Mouse (Mus musculus) MEL (cell line): ENCODE results near the gene Serpinh1. TPM values are rescaled to one million over a fixed set of nuclear protein-coding genes. Genes with fewer than 3 reads are reported as not detected.

Experiments
- DNase-seq: peaks from one replicate; pipeline ENCODE4 v3.0.0; 2011; ENCODE audit warnings: low read depth, low spot score
- H3K27ac ChIP-seq: 2 replicates; pipeline ENCODE4 v1.5.1; 2012; ENCODE audit warnings: low read depth, mild to moderate bottlenecking, control low read depth, low read length, moderate library complexity; ENCODE audit not compliant: control insufficient read depth
- H3K27me3 ChIP-seq, 2 experiments: fragments of 150-350 bp in 1 of 2; sonication (generic) in 1 of 2; 2 replicates each; pipeline ENCODE4 v1.6.1; 2012; ENCODE audit warnings: low read length in 2 of 2, mild to moderate bottlenecking in 2 of 2, improper control_type of control experiment in 1 of 2, moderate library complexity in 1 of 2; ENCODE audit not compliant: insufficient read depth in 2 of 2, control insufficient read depth in 1 of 2
- H3K36me3 ChIP-seq, 2 experiments: 2 replicates each; pipeline ENCODE4 v1.6.1; 2012 to 2014; ENCODE audit warnings: low read length in 2 of 2, improper control_type of control experiment in 1 of 2, inconsistent platforms in 1 of 2, mild to moderate bottlenecking in 1 of 2; ENCODE audit not compliant: insufficient read depth in 2 of 2, control insufficient read depth in 1 of 2
- H3K4me1 ChIP-seq, 2 experiments: fragments of 150-350 bp in 1 of 2; sonication (generic) in 1 of 2; 2 replicates each; pipeline ENCODE4 v1.6.1; 2012; ENCODE audit warnings: low read length in 2 of 2, improper control_type of control experiment in 1 of 2, mild to moderate bottlenecking in 1 of 2; ENCODE audit not compliant: insufficient read depth in 2 of 2, control insufficient read depth in 1 of 2
- H3K4me3 ChIP-seq, 2 experiments: fragments of 150-350 bp in 1 of 2; sonication (generic) in 1 of 2; 2 replicates each; pipeline ENCODE4 v1.5.1; 2012; ENCODE audit warnings: low read depth in 2 of 2, low read length in 2 of 2, mild to moderate bottlenecking in 2 of 2, moderate library complexity in 2 of 2, control low read depth in 1 of 2, improper control_type of control experiment in 1 of 2; ENCODE audit not compliant: control insufficient read depth in 1 of 2, insufficient read depth in 1 of 2
- H3K79me2 ChIP-seq: 2 replicates; pipeline ENCODE4 v1.6.1; 2012; ENCODE audit warnings: mild to moderate bottlenecking, low read length, moderate library complexity; ENCODE audit not compliant: control insufficient read depth, poor library complexity, insufficient read depth
- H3K9ac ChIP-seq: 2 replicates; pipeline ENCODE4 v1.6.1; 2012; ENCODE audit warnings: low read depth, mild to moderate bottlenecking, control low read depth, low read length, moderate library complexity; ENCODE audit not compliant: control insufficient read depth, poor library complexity, severe bottlenecking
- H3K9me3 ChIP-seq: fragments of 150-350 bp; sonication (generic); replicated peaks from 2 replicates; pipeline ENCODE4 v1.6.1; 2012; ENCODE audit warnings: mild to moderate bottlenecking, low read length, improper control_type of control experiment, moderate library complexity; ENCODE audit not compliant: insufficient read depth
- BHLHE40 ChIP-seq: IDR thresholded peaks from 2 replicates; pipeline ENCODE4 v1.6.1; 2012; ENCODE audit warnings: low read depth, mild to moderate bottlenecking, inconsistent platforms, low read length, improper control_type of control experiment, borderline replicate concordance
- CHD1 ChIP-seq: IDR thresholded peaks from 2 replicates; pipeline ENCODE4 v1.6.1; 2012; ENCODE audit warnings: low read depth, mild to moderate bottlenecking, inconsistent platforms, low read length, improper control_type of control experiment
- CTCF ChIP-seq, 3 experiments: IDR thresholded peaks in 2 of 3; conservative IDR thresholded peaks in 1 of 3; 2 replicates each; pipeline ENCODE4 v1.5.1; 2011 to 2012; ENCODE audit warnings: low read length in 3 of 3, low read depth in 2 of 3, mild to moderate bottlenecking in 2 of 3, improper control_type of control experiment in 1 of 3, inconsistent platforms in 1 of 3, mixed read lengths in 1 of 3, moderate library complexity in 1 of 3; ENCODE audit not compliant: control insufficient read depth in 1 of 3, insufficient read depth in 1 of 3, poor library complexity in 1 of 3, severe bottlenecking in 1 of 3
- ELF1 ChIP-seq: IDR thresholded peaks from 2 replicates; pipeline ENCODE4 v1.6.1; 2014; ENCODE audit warnings: low read depth, mild to moderate bottlenecking, inconsistent platforms, low read length, improper control_type of control experiment, moderate library complexity
- EP300 ChIP-seq, 2 experiments: IDR thresholded peaks; 2 replicates each; pipeline ENCODE4 v1.6.1; 2011; ENCODE audit warnings: improper control_type of control experiment in 2 of 2, low read length in 2 of 2, low read depth in 1 of 2, mild to moderate bottlenecking in 1 of 2
- HCFC1 ChIP-seq: IDR thresholded peaks from 2 replicates; pipeline ENCODE4 v1.6.1; 2012; ENCODE audit warnings: low read depth, mild to moderate bottlenecking, inconsistent platforms, low read length, improper control_type of control experiment, moderate library complexity
- JUND ChIP-seq: IDR thresholded peaks from 2 replicates; pipeline ENCODE4 v1.6.1; 2011; ENCODE audit warnings: low read depth, mild to moderate bottlenecking, improper control_type of control experiment, low read length
- MAX ChIP-seq: IDR thresholded peaks from 2 replicates; pipeline ENCODE4 v1.6.1; 2011; ENCODE audit warnings: low read length, improper control_type of control experiment
- MAZ ChIP-seq: IDR thresholded peaks from 2 replicates; pipeline ENCODE4 v1.6.1; 2012; ENCODE audit warnings: low read depth, mild to moderate bottlenecking, inconsistent platforms, low read length, improper control_type of control experiment
- MYB ChIP-seq: IDR thresholded peaks from 2 replicates; pipeline ENCODE4 v1.6.1; 2011; ENCODE audit warnings: mild to moderate bottlenecking, low read depth, low read length, improper control_type of control experiment
- NELFE ChIP-seq: IDR thresholded peaks from 2 replicates; pipeline ENCODE4 v1.6.1; 2011; ENCODE audit warnings: low read depth, low read length, improper control_type of control experiment
- NRF1 ChIP-seq: IDR thresholded peaks from 2 replicates; pipeline ENCODE4 v1.6.1; 2014; ENCODE audit warnings: low read depth, mild to moderate bottlenecking, inconsistent platforms, low read length, improper control_type of control experiment, moderate library complexity; ENCODE audit not compliant: poor library complexity, insufficient read depth, severe bottlenecking
- POLR2AphosphoS2 ChIP-seq: IDR thresholded peaks from 2 replicates; pipeline ENCODE4 v1.6.1; 2011; ENCODE audit warnings: low read length, improper control_type of control experiment
- RCOR1 ChIP-seq: IDR thresholded peaks from 2 replicates; pipeline ENCODE4 v1.6.1; 2012; ENCODE audit warnings: low read depth, mild to moderate bottlenecking, inconsistent platforms, low read length, improper control_type of control experiment
- SIN3A ChIP-seq: IDR thresholded peaks from 2 replicates; pipeline ENCODE4 v1.6.1; 2012; ENCODE audit warnings: low read length, improper control_type of control experiment, inconsistent platforms
- SMC3 ChIP-seq: IDR thresholded peaks from 2 replicates; pipeline ENCODE4 v1.6.1; 2011; ENCODE audit warnings: low read depth, low read length, improper control_type of control experiment
- TBP ChIP-seq: IDR thresholded peaks from 2 replicates; pipeline ENCODE4 v1.8.0; 2011; ENCODE audit warnings: low read depth, low read length, improper control_type of control experiment
- TCF12 ChIP-seq: IDR thresholded peaks from 2 replicates; pipeline ENCODE4 v1.6.1; 2014; ENCODE audit warnings: low read depth, mild to moderate bottlenecking, inconsistent platforms, low read length, improper control_type of control experiment, moderate library complexity
- UBTF ChIP-seq: IDR thresholded peaks from 2 replicates; pipeline ENCODE4 v1.6.1; 2012; ENCODE audit warnings: low read depth, mild to moderate bottlenecking, inconsistent platforms, low read length, improper control_type of control experiment, moderate library complexity, borderline replicate concordance; ENCODE audit not compliant: insufficient read depth
- ZC3H11A ChIP-seq: IDR thresholded peaks from 2 replicates; pipeline ENCODE4 v1.6.1; 2012; ENCODE audit warnings: low read depth, mild to moderate bottlenecking, inconsistent platforms, low read length, improper control_type of control experiment
- ZKSCAN1 ChIP-seq: IDR thresholded peaks from 2 replicates; pipeline ENCODE4 v1.6.1; 2012; ENCODE audit warnings: low read depth, mild to moderate bottlenecking, inconsistent platforms, low read length, improper control_type of control experiment, moderate library complexity
- ZMIZ1 ChIP-seq: IDR thresholded peaks from 2 replicates; pipeline ENCODE4 v1.6.1; 2012; ENCODE audit warnings: low read depth, mild to moderate bottlenecking, inconsistent platforms, low read length, improper control_type of control experiment, moderate library complexity
- ZNF384 ChIP-seq: IDR thresholded peaks from 2 replicates; pipeline ENCODE4 v1.6.1; 2012; ENCODE audit warnings: low read depth, mild to moderate bottlenecking, inconsistent platforms, low read length, improper control_type of control experiment
- polyA plus RNA-seq, 2 experiments: library from polyadenylated mRNA; stranded (reverse) in 1 of 2; unstranded in 1 of 2; fragments of >175 nt in 1 of 2; fragments of >200 nt in 1 of 2; gene quantifications; 2 replicates each; pipeline versions ENCODE4 v1.2.1 to v1.2.4; 2012; ENCODE audit warnings: low replicate concordance in 2 of 2, low read depth in 1 of 2; ENCODE audit not compliant: insufficient read length in 2 of 2, insufficient read depth in 1 of 2, missing spikeins in 1 of 2
- total RNA-seq: library from RNA; depleted of rRNA; stranded (reverse); fragments of 300-350 nt; gene quantifications from 2 replicates; pipeline ENCODE4 v1.2.3, GENCODE M21; 2012

Gene Serpinh1
- total and polyA plus RNA-seq, 3 experiments = not detected

DNA sequence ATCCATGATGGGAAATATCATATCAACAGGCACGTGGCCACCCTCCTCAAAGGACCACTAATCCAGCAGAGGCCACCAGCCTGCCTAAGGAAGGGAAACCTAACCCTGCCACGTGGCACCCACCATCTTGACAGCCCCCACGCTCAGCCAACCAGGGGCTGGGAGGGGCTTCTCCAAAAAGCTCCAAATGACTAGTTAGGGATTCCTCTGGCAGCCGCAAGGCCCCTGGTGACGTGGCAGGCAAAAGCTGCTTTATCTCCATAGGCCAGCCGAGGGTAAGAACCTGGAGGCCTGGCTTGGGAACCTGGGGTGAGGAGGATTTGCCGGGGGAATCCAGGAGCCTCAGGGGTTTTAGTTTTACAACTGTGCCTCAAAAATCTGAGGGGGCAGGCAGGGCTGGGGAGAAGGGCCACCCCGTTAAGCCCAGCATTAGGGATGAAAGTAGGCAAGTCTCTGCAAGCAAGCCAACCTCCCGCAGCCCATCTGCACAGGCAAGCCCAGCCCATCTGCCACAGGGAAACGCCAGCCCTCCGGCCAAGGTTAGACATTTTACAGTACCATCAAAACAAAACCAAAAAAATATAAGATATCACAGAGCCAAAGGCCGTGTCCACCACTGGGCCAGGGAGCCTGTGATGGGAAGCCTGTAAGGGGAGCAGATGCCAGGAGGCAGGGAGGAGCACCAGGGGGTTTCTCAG is 1.8 kb downstream of the Serpinh1 start:
- Histone ChIP-seq H3K36me3 (no peaks in the 10 kb centered on the region), H3K27ac (no peak overlapping the region), H3K9me3 (no peaks in the 10 kb centered on the region), H3K4me3 (no peak overlapping the region), H3K4me1 (no peaks in the 10 kb centered on the region), H3K9ac (no peak overlapping the region), H3K27me3 (peaks cover 0 to 5% of the 10 kb centered on the region in 2 experiments; a peak in 1 of 4 replicates), H3K79me2 (no peaks in the 10 kb centered on the region)
- TF ChIP-seq CHD1 (no peak), NRF1 (no peak), CTCF (IDR thresholded peaks at IDR 0.05 in 2 of 3, conservative IDR thresholded peaks at IDR 0.05 in 1 of 3; ENCODE audit: control insufficient read depth in 1 of 3, insufficient read depth in 1 of 3, low read depth in 2 of 3, low read length in 3 of 3, poor library complexity in 1 of 3, severe bottlenecking in 1 of 3) (no peak), HCFC1 (no peak), NELFE (no peak), JUND (no peak), MAX (no peak), UBTF (no peak), TCF12 (no peak), EP300 (IDR thresholded peaks at IDR 0.05; ENCODE audit: low read depth in 1 of 2, low read length in 2 of 2) (no peak), MAZ (no peak), BHLHE40 (no peak), SIN3A (no peak), ZMIZ1 (no peak), POLR2AphosphoS2 (no peak), ZNF384 (no peak)
- no peak for DNase-seq

DNA sequence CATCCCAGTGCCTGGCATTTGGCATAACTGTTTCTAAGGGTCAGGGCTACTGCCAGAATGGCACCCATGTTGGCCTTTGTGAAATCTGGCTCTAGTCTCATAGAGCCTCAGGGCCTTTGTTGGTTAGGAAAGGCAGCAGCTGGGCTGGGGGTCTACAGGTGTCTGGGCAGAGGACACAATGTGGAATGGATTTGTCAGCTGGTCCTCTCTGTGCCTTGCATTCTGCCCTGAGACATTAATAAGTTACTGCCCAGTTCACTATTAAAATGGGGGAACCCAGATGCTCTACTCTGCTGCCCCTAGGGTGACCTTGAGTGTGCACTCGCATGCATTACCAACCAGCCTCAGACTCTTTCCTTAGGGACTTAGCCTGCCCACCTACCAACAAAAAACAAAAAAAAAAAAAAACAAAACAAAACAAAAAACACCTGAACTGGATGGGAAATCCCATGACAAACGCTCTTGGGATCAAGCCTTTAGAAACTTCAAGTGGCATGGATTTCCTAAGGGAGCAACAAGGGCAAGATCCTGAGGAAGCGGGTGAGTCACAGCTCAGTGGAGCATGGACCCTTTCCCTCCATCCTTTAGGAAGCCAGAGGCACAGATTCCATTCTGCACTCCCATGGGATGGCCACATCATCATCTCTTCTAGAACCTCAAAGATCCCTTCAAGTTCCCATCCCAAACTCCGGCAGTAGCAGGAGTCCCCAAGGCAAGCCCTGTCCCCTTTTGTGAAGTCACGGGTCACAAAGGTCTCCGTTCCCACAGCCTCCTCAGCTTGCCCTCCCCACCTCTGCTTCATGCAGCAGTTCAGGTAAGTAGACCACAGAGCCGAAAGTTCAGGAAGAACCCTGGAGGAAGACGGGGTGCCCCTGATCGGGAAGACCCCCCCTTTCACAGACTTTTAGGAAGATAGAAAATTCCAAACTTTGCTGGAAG is 3.0 kb downstream of the Serpinh1 start:
- Histone ChIP-seq H3K79me2 (no peaks in the 10 kb centered on the region), H3K9ac (no peak overlapping the region), H3K4me3 (no peak overlapping the region), H3K4me1 (no peaks in the 10 kb centered on the region), H3K27ac (no peak overlapping the region), H3K27me3 (peaks cover 0 to 5% of the 10 kb centered on the region in 2 experiments; a peak in 1 of 4 replicates), H3K36me3 (no peaks in the 10 kb centered on the region), H3K9me3 (no peaks in the 10 kb centered on the region)
- no peak for DNase-seq
- TF ChIP-seq SIN3A (no peak), ZKSCAN1 (no peak), RCOR1 (no peak), NELFE (no peak), UBTF (no peak), NRF1 (no peak), MAX (no peak), CTCF (IDR thresholded peaks at IDR 0.05 in 2 of 3, conservative IDR thresholded peaks at IDR 0.05 in 1 of 3; ENCODE audit: control insufficient read depth in 1 of 3, insufficient read depth in 1 of 3, low read depth in 2 of 3, low read length in 3 of 3, poor library complexity in 1 of 3, severe bottlenecking in 1 of 3) (no peak), ELF1 (no peak), MYB (no peak), TCF12 (no peak), ZC3H11A (no peak), ZMIZ1 (no peak), SMC3 (no peak), TBP (no peak)
